Mouse (Mus musculus): ENCODE data around the gene Mzf1. TPM values are rescaled to one million over a fixed set of nuclear protein-coding genes. Genes with fewer than 3 reads are reported as not detected.
"Not testable (repeated sequence)": the region's sequence is repeated elsewhere in the genome, so short reads cannot be mapped to it uniquely, and the experiment has no call there.

Mzf1 gene
- polyA plus RNA-seq (2015; fragmentation: Nextera tagmentation; extraction: Ambion mirVana): 2.0 and 2.1 TPM in 2 replicates

- DNase-seq (ENCODE audit: low spot score) (peak; percentile 97), ATAC-seq (peak; percentile 97)
- Histone ChIP-seq H3K9ac (replicated peaks; ENCODE audit: low read depth) (peak within 1 kb of the TSS; percentile 27), H3K9me3 (ENCODE audit: low read length) (no peaks in the 10 kb centered on the region), H3K36me3 (ENCODE audit: insufficient read depth, low read length) (no peaks in the 10 kb centered on the region), H3K4me3 (ENCODE audit: low read depth, low read length) (peak within 1 kb of the TSS; percentile 61), H3K4me2 (replicated peaks; ENCODE audit: low read depth, low read length) (peak within 1 kb of the TSS; percentile 64), H3K4me1 (ENCODE audit: insufficient read depth, low read depth, low read length) (no peaks in the 10 kb centered on the region), H3K27me3 (replicated peaks; ENCODE audit: insufficient read depth, low read length) (no peaks in the 10 kb centered on the region), H3K27ac (ENCODE audit: low read length) (peak within 1 kb of the TSS; percentile 48)
- TF ChIP-seq CTCF (IDR thresholded peaks at IDR 0.05) (no peak), EP300 (IDR thresholded peaks at IDR 0.05) (no peak)
- under 1% methylated on average over 41 of the region's 41 CpGs for WGBS
Observed at GRCm38 (mm10) chr7:13054287-13055010, at the start of gene Mzf1. Mzf1 (minus strand) TSS chr7:13054764.

DNA sequence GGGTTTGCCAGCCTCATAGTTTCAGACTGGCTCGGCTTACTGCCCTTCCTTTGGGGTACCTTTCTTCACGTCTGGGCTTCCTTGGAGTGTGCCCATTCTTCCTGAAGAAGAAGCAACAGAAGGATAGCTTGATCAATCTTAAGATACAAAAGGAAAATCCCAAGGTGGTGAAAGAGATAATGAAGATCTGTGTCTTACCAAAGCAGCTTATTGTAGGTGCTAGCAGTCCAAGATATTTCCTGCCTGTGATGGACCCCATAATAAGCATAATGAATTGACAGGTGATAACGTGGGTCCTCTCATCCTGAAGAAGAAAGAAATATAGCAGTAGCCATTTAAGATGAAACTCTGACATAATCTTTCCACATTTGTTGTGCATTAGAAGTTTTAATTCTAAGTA lies 40.5 kb upstream of the Mzf1 start, which contains the start of gene Vmn1r85:
Gene Vmn1r85, minus strand, starts transcription at position 101 of the 400 bp plus-strand sequence.
- TF ChIP-seq EP300 (IDR thresholded peaks at IDR 0.05): no peak
- no peak for TF ChIP-seq CTCF (IDR thresholded peaks at IDR 0.05)
- Histone ChIP-seq H3K36me3 (ENCODE audit: insufficient read depth, low read length) (no peaks in the 10 kb centered on the region), H3K4me1 (ENCODE audit: insufficient read depth, low read depth, low read length) (no peaks in the 10 kb centered on the region), H3K27me3 (replicated peaks; ENCODE audit: insufficient read depth, low read length) (no peaks in the 10 kb centered on the region), H3K27ac (ENCODE audit: low read length) (no peak within 1 kb of the TSS), H3K9ac (replicated peaks; ENCODE audit: low read depth) (no peak within 1 kb of the TSS), H3K4me2 (replicated peaks; ENCODE audit: low read depth, low read length) (no peak within 1 kb of the TSS), H3K9me3 (ENCODE audit: low read length) (no peaks in the 10 kb centered on the region), H3K4me3 (ENCODE audit: low read depth, low read length) (no peak within 1 kb of the TSS)
- DNase-seq (ENCODE audit: low spot score) (no peak), ATAC-seq (no peak)
- 41% methylated on average over 3 of the region's 3 CpGs for WGBS

DNA sequence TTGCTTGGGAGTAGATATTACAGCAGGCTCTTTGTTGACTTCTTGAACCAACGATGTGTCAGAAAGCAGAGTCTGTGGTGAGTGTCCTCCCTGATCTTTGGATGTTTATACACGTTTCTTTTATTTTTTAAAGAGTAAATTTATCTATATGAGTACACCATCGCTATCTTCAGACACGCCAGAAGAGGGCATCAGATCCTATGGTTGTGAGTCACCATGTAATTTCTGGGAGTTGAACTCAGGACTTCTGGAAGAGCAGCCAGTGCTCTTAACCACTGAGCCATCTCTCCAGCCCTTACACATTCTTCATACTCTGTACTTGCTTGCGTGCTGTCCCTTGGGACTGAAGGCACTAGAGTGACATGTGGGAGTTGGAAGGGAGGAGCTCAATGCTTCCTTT lies 17.7 kb upstream of the Mzf1 start:
- no peak for TF ChIP-seq CTCF (IDR thresholded peaks at IDR 0.05)
- no peak for TF ChIP-seq EP300 (IDR thresholded peaks at IDR 0.05)
- H3K27me3 ChIP-seq (replicated peaks; ENCODE audit: insufficient read depth, low read length): no peaks in the 10 kb centered on the region
- DNase-seq (ENCODE audit: low spot score) (no peak), ATAC-seq (no peak)
- H3K9me3 ChIP-seq (ENCODE audit: low read length): no peaks in the 10 kb centered on the region
- 53% methylated on average over 5 of the region's 5 CpGs for WGBS
- H3K36me3 ChIP-seq (ENCODE audit: insufficient read depth, low read length): no peaks in the 10 kb centered on the region
- H3K4me1 ChIP-seq (ENCODE audit: insufficient read depth, low read depth, low read length): no peaks in the 10 kb centered on the region
- no peak overlapping the region for H3K4me2 ChIP-seq (replicated peaks; ENCODE audit: low read depth, low read length)
- H3K9ac ChIP-seq (replicated peaks; ENCODE audit: low read depth): no peak overlapping the region
- H3K27ac ChIP-seq (ENCODE audit: low read length): no peak overlapping the region
- H3K4me3 ChIP-seq (ENCODE audit: low read depth, low read length): no peak overlapping the region

- H3K4me3 ChIP-seq (ENCODE audit: low read depth, low read length); H3K27me3 ChIP-seq (replicated peaks; ENCODE audit: insufficient read depth, low read length); H3K9me3 ChIP-seq (ENCODE audit: low read length); H3K36me3 ChIP-seq (ENCODE audit: insufficient read depth, low read length); ATAC-seq; H3K27ac ChIP-seq (ENCODE audit: low read length); H3K4me2 ChIP-seq (replicated peaks; ENCODE audit: low read depth, low read length); H3K9ac ChIP-seq (replicated peaks; ENCODE audit: low read depth); DNase-seq (ENCODE audit: low spot score); H3K4me1 ChIP-seq (ENCODE audit: insufficient read depth, low read depth, low read length): not testable (repeated sequence)
- 0% methylated on average over 1 of the region's 2 CpGs for WGBS
- peak; percentile 55 for TF ChIP-seq CTCF (IDR thresholded peaks at IDR 0.05)
Observed at GRCm38 (mm10) chr7:13063399-13063798, 8.8 kb upstream of the Mzf1 start.

DNA sequence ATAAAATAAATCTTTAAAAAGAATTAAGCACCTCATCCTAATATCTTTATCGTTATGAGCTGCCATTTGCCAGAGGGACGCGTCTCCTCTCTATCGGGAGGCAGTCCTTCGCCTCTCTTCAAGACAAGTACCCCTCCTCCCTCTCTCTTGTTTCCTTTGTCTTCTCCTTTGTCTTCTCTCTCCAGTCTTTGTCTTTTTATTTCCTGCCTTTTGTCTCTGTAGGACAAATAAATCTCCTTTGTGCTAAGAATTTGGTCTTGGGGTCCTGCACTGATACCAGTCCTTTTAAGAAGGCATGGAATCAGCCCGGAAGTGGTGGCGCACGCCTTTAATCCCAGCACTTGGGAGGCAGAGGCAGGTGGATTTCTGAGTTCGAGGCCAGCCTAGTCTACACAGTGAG lies 5.0 kb upstream of the Mzf1 start:
- Histone ChIP-seq H3K4me3 (ENCODE audit: low read depth, low read length) (no peak overlapping the region), H3K9ac (replicated peaks; ENCODE audit: low read depth) (no peak overlapping the region), H3K27ac (ENCODE audit: low read length) (no peak overlapping the region), H3K27me3 (replicated peaks; ENCODE audit: insufficient read depth, low read length) (no peaks in the 10 kb centered on the region), H3K36me3 (ENCODE audit: insufficient read depth, low read length) (no peaks in the 10 kb centered on the region), H3K4me1 (ENCODE audit: insufficient read depth, low read depth, low read length) (no peaks in the 10 kb centered on the region), H3K9me3 (ENCODE audit: low read length) (no peaks in the 10 kb centered on the region), H3K4me2 (replicated peaks; ENCODE audit: low read depth, low read length) (no peak overlapping the region)
- 83% methylated on average over 9 of the region's 9 CpGs for WGBS
- DNase-seq (ENCODE audit: low spot score): no peak
- TF ChIP-seq CTCF (IDR thresholded peaks at IDR 0.05) (no peak), EP300 (IDR thresholded peaks at IDR 0.05) (no peak)
- ATAC-seq: no peak

DNA sequence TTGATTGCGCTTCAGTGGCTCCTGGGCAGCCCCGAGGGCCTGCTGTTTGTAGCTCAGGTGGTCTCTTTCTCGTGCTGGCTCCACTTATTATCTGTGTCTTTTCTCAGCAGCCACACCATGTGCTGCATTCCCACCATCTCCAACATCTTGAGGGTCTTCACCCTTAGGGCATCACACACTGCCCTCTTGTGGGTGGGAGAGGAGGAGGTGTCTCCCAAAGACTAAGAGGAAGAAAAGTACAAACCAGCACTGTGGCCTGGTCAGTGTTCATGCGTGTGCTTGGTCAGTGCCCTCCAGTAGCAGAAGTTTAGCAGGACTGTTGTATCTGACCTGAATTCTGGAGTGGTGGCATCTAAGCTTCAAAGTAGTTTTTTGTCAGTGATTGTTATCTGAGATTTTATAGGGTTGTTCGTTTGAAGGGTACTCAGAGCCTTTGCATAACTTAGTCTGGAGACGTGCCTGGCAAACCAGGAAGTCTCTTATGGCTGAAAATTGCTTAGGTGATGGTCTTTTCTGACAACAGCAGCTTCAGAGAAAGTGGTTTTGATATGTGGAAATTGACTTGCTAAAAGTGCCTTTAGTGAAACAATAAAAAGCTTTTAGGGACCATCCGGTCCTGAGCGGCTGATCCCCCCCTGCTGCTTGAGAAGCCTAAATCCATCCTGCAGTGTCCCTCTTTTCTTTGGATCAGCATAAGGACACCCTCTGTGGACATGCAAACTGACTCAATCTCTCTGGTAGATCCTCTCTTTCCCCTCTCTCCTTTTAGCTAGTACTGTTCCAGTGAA lies 2.5 kb upstream of the Mzf1 start:
- Histone ChIP-seq H3K9ac (replicated peaks; ENCODE audit: low read depth) (no peak overlapping the region), H3K36me3 (ENCODE audit: insufficient read depth, low read length) (no peaks in the 10 kb centered on the region), H3K4me1 (ENCODE audit: insufficient read depth, low read depth, low read length) (no peaks in the 10 kb centered on the region), H3K27ac (ENCODE audit: low read length) (no peak overlapping the region), H3K9me3 (ENCODE audit: low read length) (no peaks in the 10 kb centered on the region), H3K4me2 (replicated peaks; ENCODE audit: low read depth, low read length) (no peak overlapping the region), H3K4me3 (ENCODE audit: low read depth, low read length) (no peak overlapping the region), H3K27me3 (replicated peaks; ENCODE audit: insufficient read depth, low read length) (no peaks in the 10 kb centered on the region)
- ATAC-seq (no peak), DNase-seq (ENCODE audit: low spot score) (no peak)
- 66% methylated on average over 8 of the region's 8 CpGs for WGBS
- peak; percentile 41 for TF ChIP-seq CTCF (IDR thresholded peaks at IDR 0.05)
- no peak for TF ChIP-seq EP300 (IDR thresholded peaks at IDR 0.05)
